Mouse (Mus musculus) G1E-ER4 (cell line): ENCODE measurements around the gene Prm3. TPM values are rescaled to one million over a fixed set of nuclear protein-coding genes. Genes with fewer than 3 reads are reported as not detected.

Source experiments
- GATA1 ChIP-seq: IDR thresholded peaks from one replicate; pipeline ENCODE4 v1.8.0; 2012; ENCODE audit warnings: low read length, inconsistent platforms
- polyA plus RNA-seq: library from polyadenylated mRNA; stranded (reverse); fragments of >175 nt; gene quantifications from 2 replicates; pipeline ENCODE4 v1.2.3, GENCODE M21; 2012

Gene Prm3
- polyA plus RNA-seq, 1 experiment = not detected

DNA sequence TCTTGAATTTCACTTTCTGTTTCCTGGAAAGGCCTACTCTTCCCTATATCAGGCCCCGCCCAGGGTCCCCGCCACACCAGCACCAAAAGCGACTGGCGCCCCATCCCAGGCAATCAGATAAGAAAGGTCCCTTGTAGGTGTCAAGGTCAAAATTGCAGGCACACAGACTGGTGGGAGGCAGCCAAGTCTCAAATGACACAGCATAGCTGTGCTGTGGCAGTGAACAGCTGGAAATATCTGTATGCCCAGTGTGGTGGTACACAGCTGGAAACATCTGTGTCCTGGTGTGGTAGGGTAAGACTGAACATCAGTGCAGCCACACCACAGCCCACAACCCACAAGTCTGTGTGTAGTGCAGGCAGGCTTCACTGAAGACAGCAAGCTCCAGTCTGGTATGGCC lies 24.1 kb upstream of the Prm3 start:
- TF ChIP-seq GATA1 = no peak

DNA sequence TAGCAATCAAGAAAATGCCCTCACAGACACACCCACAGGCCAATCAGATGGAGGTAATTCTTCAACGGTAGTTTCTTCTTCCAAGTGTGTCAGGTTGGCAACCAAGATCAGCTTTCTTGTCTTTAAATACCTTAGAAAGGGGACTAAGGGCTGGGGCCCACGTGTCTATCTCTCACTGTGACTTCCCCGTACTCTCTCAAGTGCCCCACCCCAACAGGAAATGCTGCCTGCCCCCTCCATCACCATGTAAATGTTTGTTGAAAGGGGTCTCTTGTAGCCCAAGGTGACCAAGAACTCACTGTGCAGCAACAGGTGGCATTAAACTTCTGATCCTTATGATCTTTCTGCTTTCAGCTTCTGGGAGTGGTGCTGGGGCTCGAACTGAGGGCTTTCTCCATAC lies 23.0 kb upstream of the Prm3 start:
- TF ChIP-seq GATA1 = no peak

DNA sequence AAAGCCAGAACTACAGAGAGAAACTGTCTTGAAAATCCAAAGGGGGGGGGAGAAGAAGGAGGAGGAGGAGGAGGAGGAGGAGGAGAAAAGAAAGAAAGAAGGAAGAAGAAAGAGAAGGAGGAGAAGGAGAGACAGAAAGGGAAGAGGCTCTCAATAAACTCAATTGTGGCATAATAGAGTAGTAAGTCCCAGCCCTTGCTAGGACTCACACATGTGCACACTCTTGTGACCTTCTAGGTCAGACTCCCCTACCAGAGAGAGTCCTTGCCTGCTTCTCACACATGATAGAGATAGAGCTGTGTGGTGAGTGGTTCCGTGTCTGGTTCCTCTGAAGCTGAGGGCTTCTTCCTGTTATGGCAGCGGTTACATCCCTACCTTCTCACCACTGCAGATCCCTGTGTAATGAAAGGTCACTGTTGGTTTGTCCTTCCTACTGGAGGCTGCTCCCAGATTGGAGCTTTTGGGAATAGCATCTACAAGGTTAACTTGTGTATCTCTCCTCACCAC lies 22.2 kb upstream of the Prm3 start, which contains the start of gene Gm11172:
Gene Gm11172, plus strand, starts transcription at position 51 of the 507 bp plus-strand sequence.
- TF ChIP-seq GATA1 = no peak

DNA sequence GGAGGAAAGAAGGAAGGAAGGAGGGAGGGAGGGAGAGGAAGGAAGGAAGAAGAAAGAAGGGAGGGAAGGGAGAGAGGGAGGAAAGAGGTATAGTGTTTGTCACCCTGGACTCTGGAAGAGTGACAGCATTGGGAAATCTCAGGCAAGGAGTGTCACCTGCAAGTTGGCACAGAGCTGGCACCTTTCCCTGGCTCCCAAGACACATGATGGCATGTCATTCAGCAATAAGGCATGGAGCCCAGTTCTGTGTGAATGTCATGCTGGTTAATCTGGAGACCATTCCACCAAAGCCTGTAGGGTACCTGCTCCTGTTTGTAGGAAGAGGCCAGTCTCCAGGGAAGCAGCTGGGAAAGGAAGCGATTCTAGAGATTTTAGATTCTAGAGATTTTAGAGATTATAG lies 19.7 kb upstream of the Prm3 start:
- TF ChIP-seq GATA1 = no peak

DNA sequence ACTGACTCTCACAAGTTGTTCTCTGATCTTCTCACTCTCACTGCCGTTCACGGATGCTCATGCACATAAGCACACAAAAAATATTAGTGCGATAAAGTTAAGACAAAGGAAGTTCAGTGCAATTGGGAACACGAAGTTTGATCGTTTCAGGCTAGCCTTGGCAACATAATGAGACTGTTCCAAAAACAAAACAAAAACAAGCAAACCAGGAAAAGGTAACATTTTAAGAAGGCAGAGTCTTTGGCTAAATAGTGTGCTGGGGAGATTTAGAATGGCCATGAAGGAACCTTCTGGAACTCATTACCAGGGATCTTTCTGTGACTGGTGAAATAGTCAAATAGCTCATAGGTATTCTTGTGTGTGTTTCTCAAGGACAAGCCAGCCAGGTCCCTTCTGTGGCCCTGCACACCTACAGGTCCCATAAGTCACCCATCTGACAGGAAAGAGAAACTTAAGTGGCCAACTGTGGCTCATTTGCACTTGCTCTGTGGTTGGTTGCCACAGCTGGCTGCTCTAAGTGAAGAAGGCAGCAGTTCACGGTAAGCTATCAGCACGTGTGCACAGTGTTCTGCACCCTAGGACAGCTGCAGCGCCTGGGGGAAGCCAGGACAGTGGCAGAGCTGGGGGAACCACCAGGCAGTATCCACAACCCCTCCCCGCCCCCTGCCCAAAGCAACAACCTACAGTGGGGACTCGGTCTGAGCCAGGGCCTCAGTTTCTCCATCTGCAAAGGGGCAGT lies 15.2 kb upstream of the Prm3 start, which contains the start of gene Prm1:
Gene Prm1, minus strand, starts transcription at position 51 of the 739 bp plus-strand sequence.
- TF ChIP-seq GATA1 = no peak

DNA sequence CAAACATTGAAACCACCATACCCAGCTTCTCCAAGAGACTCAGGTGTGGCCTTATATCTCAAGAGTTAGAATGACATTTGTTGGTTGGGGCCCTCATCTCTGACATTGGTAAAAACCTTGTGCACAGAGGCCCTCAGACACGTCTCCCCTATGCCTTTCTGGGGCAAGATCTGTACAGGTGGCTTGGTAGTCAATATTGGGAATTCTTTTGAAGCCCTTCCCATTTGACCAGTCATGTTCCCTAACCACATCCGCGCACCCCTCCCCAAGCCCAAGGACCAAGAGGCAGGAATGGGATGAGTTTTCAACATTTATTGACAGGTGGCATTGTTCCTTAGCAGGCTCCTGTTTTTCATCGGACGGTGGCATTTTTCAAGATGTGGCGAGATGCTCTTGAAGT lies 5.3 kb upstream of the Prm3 start, which contains the start of gene Prm2:
Gene Prm2, minus strand, starts transcription at position 101 of the 400 bp plus-strand sequence.
- no peak for TF ChIP-seq GATA1

DNA sequence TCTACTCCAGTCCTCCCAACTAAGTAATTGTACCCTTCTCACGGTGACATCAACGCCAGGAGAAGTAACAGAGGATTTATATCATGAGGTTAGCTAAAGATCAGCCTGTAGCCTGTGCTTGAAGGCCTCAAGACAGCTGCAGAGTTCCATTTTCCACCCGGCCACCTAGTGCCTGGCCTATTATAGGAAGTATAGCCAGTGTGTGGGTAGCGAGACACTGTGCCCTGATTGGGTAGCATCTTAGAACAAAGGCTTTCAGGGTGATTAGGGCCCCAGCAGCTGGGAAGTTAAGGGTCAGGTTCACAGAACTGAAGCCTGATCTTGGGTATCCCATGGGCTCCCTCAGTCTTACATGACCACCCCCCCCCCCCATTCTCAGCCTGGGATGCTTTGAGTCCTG lies 1.8 kb downstream of the Prm3 start:
- no peak for TF ChIP-seq GATA1

DNA sequence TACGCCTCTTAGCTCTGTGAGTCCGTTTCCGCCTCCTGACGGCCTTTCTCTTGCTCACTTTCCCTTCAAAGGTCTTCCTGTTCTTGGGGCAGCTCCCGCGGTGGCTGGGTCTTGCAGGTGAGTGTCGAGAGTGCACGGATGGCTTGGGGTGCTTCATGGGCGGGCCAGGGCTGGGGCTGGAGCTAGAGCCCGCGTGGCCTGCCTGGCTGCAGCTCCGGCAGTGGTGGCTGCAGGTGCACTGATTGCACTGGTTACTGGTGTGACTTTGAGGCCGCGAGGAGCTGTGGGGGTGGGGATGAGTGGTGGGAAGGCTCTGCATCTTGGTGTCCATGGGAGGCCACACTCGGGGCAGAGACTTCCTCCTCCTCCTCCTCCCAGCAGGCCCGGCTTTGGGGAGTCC lies 2.4 kb downstream of the Prm3 start, which contains the start of gene Tnp2:
Gene Tnp2, minus strand, starts transcription at position 390 of the 400 bp plus-strand sequence.
- TF ChIP-seq GATA1 = no peak

DNA sequence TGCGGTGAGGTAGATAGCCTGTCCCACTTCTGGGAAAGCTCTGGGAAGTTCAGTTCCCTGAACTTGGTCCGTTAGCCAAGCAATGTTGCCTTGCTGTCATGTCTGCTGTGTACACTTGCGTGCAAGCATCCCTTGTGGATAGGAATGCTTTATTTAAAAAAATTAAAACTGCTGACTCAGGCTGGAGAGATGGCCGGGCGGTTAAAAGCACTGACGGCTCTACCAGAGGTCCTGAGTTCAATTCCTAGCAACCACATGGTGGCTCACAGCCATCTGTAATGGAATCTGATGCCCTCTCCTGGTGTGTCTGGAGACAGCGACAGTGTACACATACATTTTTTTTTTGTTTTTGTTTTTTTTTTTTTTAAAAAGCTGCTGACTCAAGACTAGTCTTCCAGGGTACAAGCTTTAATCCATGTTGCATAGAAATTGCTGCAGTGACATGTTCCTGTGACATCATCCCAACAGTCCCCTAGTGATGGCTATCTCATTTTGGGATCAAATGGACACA lies 3.1 kb downstream of the Prm3 start:
- TF ChIP-seq GATA1 = no peak

DNA sequence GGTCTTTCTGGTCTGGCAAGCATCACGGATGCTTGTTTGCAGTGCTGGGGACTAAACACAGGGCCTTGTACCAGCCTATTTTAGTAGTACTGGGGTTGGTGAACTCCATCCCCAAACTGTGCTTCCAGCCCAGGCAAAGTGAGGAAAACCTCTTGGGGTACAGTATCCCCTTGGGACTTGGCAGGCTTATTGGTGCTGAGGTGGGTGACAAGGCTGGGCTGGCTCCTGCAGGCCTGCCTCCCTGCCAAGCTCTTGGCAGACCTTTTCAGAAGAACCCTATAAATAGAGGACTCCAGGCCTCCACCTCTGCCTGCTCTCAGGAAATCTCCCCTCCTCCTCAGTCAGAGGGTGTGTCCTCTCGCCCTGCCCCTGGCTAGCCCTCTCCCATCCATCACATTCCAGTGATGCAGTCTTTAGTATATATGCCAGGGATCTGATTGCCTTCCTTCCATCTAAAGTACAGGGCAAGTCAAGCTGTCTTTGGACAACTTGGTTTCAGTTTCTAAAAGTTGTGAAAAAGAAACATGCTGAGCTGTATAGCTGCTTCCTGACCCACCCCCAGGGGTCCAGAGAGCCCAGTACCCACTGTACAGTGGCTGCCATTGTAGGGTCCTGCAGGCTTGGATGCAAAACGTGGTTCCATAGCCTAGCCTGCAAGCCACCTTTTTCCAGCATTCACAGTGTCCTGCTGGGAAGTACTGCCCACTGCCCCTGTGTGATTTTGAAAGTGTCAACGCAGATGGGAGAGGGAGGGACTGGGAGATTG lies 3.7 kb downstream of the Prm3 start:
- TF ChIP-seq GATA1 = no peak

DNA sequence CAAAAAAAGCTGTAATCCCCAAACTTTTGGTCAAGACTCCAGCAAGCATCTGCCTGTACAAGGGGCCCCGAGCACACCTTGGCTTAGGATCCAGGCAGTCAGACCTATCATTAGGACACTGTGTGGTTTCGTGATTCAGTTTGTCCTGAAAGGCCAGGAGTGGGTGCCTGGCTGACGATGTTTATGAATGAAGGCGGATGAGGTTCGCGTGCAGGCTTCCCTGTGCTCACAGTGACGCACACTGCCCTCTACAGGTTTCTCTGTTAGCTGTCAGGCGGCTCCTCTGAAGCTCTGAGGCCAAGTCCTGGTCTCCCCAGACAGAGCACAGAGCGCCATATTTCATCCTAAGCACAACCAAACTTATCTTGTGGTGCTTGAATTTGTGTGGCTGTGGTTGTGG lies 4.4 kb downstream of the Prm3 start:
- TF ChIP-seq GATA1 = no peak

DNA sequence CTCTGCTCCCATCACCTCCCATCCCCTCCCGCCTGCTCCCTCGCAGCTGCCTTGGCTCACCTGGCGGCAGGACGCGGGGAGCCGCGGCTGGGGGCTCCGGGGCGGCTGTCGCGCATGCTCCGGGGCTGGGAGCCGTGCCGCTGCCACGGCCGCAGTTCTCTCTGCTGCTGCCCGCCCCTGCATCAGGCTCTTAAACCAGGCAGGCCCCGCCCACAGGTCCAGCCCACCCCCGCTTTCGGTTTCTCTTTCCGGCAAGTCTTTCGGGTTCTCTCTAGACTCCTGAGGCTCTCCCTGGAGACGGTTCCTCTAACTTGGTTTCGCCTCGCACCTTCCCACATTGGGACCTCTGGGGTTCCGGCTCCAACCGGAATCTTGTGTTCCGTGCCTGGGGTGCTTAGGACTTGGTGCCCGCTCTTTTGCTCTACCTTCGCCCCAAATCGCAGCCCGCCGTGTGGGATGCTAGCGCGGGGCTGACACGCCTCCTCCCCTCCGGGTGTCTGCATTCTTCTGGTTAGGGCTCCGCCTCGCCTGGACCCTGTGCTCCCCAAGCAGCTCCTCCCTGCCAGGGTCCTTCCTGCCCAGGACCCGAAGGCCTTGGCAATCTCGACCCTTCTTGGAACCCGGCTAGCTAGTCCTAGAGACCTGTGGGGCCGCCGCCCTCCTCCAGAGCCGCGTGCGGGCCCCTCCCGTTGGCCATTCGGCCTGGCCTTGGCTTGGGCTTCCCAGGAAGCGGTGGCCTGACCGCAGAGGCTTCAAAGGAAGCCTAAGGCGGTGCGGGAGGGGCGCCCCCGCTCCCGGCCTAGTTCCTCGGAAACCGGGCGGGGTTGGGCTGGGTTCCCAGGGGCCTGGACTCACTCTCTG lies 5.1 kb downstream of the Prm3 start, which contains the start of gene Socs1:
Gene Socs1, minus strand, starts transcription at position 166 of the 861 bp plus-strand sequence.
- no peak for TF ChIP-seq GATA1

DNA sequence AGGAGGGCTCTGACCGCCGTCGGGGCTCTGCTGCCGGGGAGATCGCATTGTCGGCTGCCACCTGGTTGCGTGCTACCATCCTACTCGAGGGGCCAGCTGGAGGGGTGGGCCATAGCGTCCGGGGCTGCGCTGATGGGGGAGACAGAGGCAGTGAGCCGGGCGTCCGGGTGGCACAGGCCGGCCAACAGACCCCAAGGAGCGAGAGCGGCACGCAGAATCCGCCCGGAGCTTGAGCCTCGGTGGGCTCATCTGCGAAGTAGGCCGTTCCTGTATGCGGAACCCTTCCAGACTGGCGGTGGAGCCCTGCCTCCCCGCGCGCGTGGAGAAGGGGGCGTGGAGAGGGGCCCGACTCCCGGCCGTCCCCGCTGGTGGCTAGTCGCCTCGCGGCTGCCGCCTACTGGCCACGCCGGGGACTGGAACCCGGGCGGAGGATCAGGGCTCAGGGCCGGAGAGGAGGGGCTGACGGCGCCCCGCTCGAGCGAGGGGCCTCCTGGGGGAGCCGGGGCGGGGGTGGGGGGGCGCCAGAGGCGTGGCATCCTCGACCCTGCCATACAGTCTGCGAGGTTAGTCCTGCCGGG lies 5.8 kb downstream of the Prm3 start:
- TF ChIP-seq GATA1 = no peak

DNA sequence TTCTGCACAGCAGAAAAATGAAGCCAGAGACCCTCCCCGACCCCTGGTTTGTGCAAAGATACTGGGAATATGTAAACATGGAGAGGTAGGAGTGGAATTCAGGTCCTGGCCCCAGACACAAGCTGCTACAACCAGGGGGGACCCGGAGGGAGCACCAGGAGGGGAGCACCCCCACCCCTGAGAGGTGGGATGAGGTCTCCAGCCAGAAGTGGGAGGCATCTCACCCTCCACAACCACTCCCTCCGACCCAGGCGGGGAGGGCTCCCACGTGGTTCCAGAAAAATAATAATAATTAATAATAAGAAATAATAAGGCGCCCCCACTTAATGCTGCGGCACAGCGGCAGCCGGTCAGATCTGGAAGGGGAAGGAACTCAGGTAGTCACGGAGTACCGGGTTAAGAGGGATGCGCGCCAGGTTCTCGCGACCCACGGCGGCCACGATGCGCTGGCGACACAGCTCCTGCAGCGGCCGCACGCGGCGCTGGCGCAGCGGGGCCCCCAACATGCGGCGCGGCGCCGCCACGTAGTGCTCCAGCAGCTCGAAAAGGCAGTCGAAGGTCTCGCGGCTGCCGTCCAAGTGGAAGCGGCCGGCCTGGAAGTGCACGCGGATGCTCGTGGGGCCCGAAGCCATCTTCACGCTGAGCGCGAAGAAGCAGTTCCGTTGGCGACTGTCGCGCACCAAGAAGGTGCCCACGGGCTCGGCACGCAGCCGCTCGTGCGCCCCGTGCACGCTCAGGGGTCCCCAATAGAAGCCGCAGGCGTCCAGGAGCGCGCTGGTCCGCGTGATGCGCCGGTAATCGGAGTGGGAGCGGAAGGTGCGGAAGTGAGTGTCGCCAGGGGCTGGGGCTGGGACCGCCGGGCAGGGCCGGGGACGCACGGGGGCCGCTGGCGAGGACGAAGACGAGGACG lies 6.6 kb downstream of the Prm3 start:
- no peak for TF ChIP-seq GATA1
